In genomic region chr3:88502031-88502571, GRCm38 (mm10) we compare ENCODE assay signal across 8 mouse cellular contexts. TPM values are rescaled to one million over a fixed set of nuclear protein-coding genes. Genes with fewer than 3 reads are reported as not detected.
DNase-seq lines count a peak whose midpoint lies in the region; ATAC-seq and TF ChIP-seq lines count a peak whose summit lies in the region.

No protein-coding gene starts in this region.

- peaks cover 48% of the 10 kb centered on the region for H3K36me3 ChIP-seq in erythroblast, embryonic 14.5 days (ENCODE audit: control insufficient read depth)
- no peaks in the 10 kb centered on the region for H3K36me3 ChIP-seq in hindbrain, postnatal 0 days (ENCODE audit: insufficient read depth, low read length)
- H3K36me3 ChIP-seq in liver, embryonic 15.5 days (replicated peaks): peaks cover 29% of the 10 kb centered on the region
- H3K36me3 ChIP-seq in stomach, embryonic 15.5 days: no peaks in the 10 kb centered on the region

- peak overlapping the region; percentile 82 for H3K9ac ChIP-seq in hindbrain, postnatal 0 days (replicated peaks; ENCODE audit: low read length)
- peak overlapping the region; percentile 96 for H3K9ac ChIP-seq in liver, embryonic 15.5 days
- H3K9ac ChIP-seq in stomach, embryonic 15.5 days: peak overlapping the region; percentile 92

- peak overlapping the region; percentile 82; the same call in 1 of the 2 replicates for H3K27ac ChIP-seq in hindbrain, postnatal 0 days
- peak overlapping the region; percentile 88 for H3K27ac ChIP-seq in liver, embryonic 15.5 days (replicated peaks)
- peak overlapping the region; percentile 94 for H3K27ac ChIP-seq in stomach, embryonic 15.5 days

- no peaks in the 10 kb centered on the region for H3K27me3 ChIP-seq in erythroblast, embryonic 14.5 days (ENCODE audit: control insufficient read depth)
- no peaks in the 10 kb centered on the region for H3K27me3 ChIP-seq in hindbrain, postnatal 0 days (ENCODE audit: insufficient read depth, low read length)
- H3K27me3 ChIP-seq in liver, embryonic 15.5 days: 0 out of 2 replicates have a peak, but pooled peaks cover 5% of the 10 kb centered on the region
- no peaks in the 10 kb centered on the region for H3K27me3 ChIP-seq in stomach, embryonic 15.5 days (replicated peaks)

- 24% methylated on average over 11 of the region's 11 CpGs for WGBS in hindbrain, postnatal 0 days
- WGBS in liver, embryonic 15.5 days (ENCODE audit: insufficient replicate concordance): 28% methylated on average over 11 of the region's 11 CpGs
- 19% methylated on average over 11 of the region's 11 CpGs for WGBS in stomach, embryonic 15.5 days

- no peak for TF ChIP-seq CTCF in hindbrain, postnatal 0 days (IDR thresholded peaks at IDR 0.05; ENCODE audit: low read depth)

- H3K4me3 ChIP-seq in erythroblast, embryonic 14.5 days (replicated peaks): peak overlapping the region; percentile 83
- H3K4me3 ChIP-seq in hindbrain, postnatal 0 days (ENCODE audit: low read length): peak overlapping the region; percentile 69
- H3K4me3 ChIP-seq in liver, embryonic 15.5 days (replicated peaks): peak overlapping the region; percentile 96
- peak overlapping the region; percentile 68 for H3K4me3 ChIP-seq in stomach, embryonic 15.5 days (replicated peaks)

- no peaks in the 10 kb centered on the region for H3K9me3 ChIP-seq in erythroblast, embryonic 14.5 days (ENCODE audit: control insufficient read depth, low read length)
- H3K9me3 ChIP-seq in hindbrain, postnatal 0 days (ENCODE audit: low read length): no peaks in the 10 kb centered on the region
- no peaks in the 10 kb centered on the region for H3K9me3 ChIP-seq in liver, embryonic 15.5 days (replicated peaks)
- H3K9me3 ChIP-seq in stomach, embryonic 15.5 days: no peaks in the 10 kb centered on the region

- peaks cover 78% of the 10 kb centered on the region for H3K4me1 ChIP-seq in erythroblast, embryonic 14.5 days (ENCODE audit: control insufficient read depth)
- peaks cover 17% of the 10 kb centered on the region for H3K4me1 ChIP-seq in hindbrain, postnatal 0 days (ENCODE audit: insufficient read depth, low read length)
- H3K4me1 ChIP-seq in liver, embryonic 15.5 days (replicated peaks): peaks cover 79% of the 10 kb centered on the region
- peaks cover 45% of the 10 kb centered on the region for H3K4me1 ChIP-seq in stomach, embryonic 15.5 days

- peak overlapping the region; percentile 90 for H3K4me2 ChIP-seq in hindbrain, postnatal 0 days (ENCODE audit: low read depth, low read length)
- H3K4me2 ChIP-seq in liver, embryonic 15.5 days: peak overlapping the region; percentile 96
- peak overlapping the region; percentile 85 for H3K4me2 ChIP-seq in stomach, embryonic 15.5 days

- peak; percentile 53 to 58 for DNase-seq in spleen, postnatal 10 days (ENCODE audit: low spot score in 2 of 2)
- no peak for DNase-seq in spleen, adult 12 weeks (ENCODE audit: low spot score)
- peak; percentile 50 for DNase-seq in hindbrain, postnatal 0 days (ENCODE audit: low spot score)
- DNase-seq in spleen, adult 18-20 months: no peak
- no peak for DNase-seq in natural killer cell, adult 2 months (ENCODE audit: low spot score in 2 of 2)

- peak; percentile 6; the same call in 1 of the 2 replicates for ATAC-seq in hindbrain, postnatal 0 days
- ATAC-seq in liver, embryonic 15.5 days (ENCODE audit: insufficient read depth): no peak
- no peak for ATAC-seq in stomach, embryonic 15.5 days (ENCODE audit: insufficient read depth, low FRiP score, low read depth)

RNA-seq across cellular contexts. Expression of gene Lmna, which starts 7.7 kb away (rescaled TPM):
- polyA plus RNA-seq in erythroblast, embryonic 14.5 days (2012): 137 and 158 TPM in 2 replicates
- total RNA-seq in hindbrain, postnatal 0 days (2014; rRNA removed): 59.7 and 60.8 TPM in 2 replicates
- polyA plus RNA-seq in hindbrain, postnatal 0 days (2015; fragmentation: Nextera tagmentation; extraction: Ambion mirVana): 59.1 and 61.1 TPM in 2 replicates
- 133 and 142 TPM in 2 replicates for polyA plus RNA-seq in liver, embryonic 15.5 days (2015; fragmentation: Nextera tagmentation; extraction: Ambion mirVana)
- 179 and 214 TPM in 2 replicates for polyA plus RNA-seq in stomach, embryonic 15.5 days (2015; fragmentation: Nextera tagmentation; extraction: Ambion mirVana)

RNA-seq across cellular contexts. Expression of gene Mex3a, which starts 30.1 kb away (rescaled TPM):
- polyA plus RNA-seq in erythroblast, embryonic 14.5 days (2012): 0.01 and 0.02 TPM in 2 replicates
- total RNA-seq in hindbrain, postnatal 0 days (2014; rRNA removed): 52.3 and 54.5 TPM in 2 replicates
- polyA plus RNA-seq in hindbrain, postnatal 0 days (2015; fragmentation: Nextera tagmentation; extraction: Ambion mirVana): 13.9 and 15.3 TPM in 2 replicates
- polyA plus RNA-seq in liver, embryonic 15.5 days (2015; fragmentation: Nextera tagmentation; extraction: Ambion mirVana): 0.60 and 0.67 TPM in 2 replicates
- 11.9 and 12.1 TPM in 2 replicates for polyA plus RNA-seq in stomach, embryonic 15.5 days (2015; fragmentation: Nextera tagmentation; extraction: Ambion mirVana)

RNA-seq across cellular contexts. Expression of gene Sema4a, which starts 41.1 kb away (rescaled TPM):
- 0.11 and 0.12 TPM in 2 replicates for polyA plus RNA-seq in erythroblast, embryonic 14.5 days (2012)
- 39.4 and 45.2 TPM in 2 replicates for total RNA-seq in hindbrain, postnatal 0 days (2014; rRNA removed)
- polyA plus RNA-seq in hindbrain, postnatal 0 days (2015; fragmentation: Nextera tagmentation; extraction: Ambion mirVana): 25.4 and 26.5 TPM in 2 replicates
- 25.0 and 26.2 TPM in 2 replicates for polyA plus RNA-seq in liver, embryonic 15.5 days (2015; fragmentation: Nextera tagmentation; extraction: Ambion mirVana)
- 22.3 and 25.1 TPM in 2 replicates for polyA plus RNA-seq in stomach, embryonic 15.5 days (2015; fragmentation: Nextera tagmentation; extraction: Ambion mirVana)

RNA-seq across cellular contexts. Expression of gene Rab25, which starts 46.0 kb away (rescaled TPM):
- not detected in 2 replicates for polyA plus RNA-seq in erythroblast, embryonic 14.5 days (2012)
- total RNA-seq in hindbrain, postnatal 0 days (2014; rRNA removed): not detected in 2 replicates
- 0.44 and 1.3 TPM in 2 replicates for polyA plus RNA-seq in hindbrain, postnatal 0 days (2015; fragmentation: Nextera tagmentation; extraction: Ambion mirVana)
- 0.53 TPM in 1 of 2 replicates, not detected in the other for polyA plus RNA-seq in liver, embryonic 15.5 days (2015; fragmentation: Nextera tagmentation; extraction: Ambion mirVana)
- 86.9 and 90.6 TPM in 2 replicates for polyA plus RNA-seq in stomach, embryonic 15.5 days (2015; fragmentation: Nextera tagmentation; extraction: Ambion mirVana)

RNA-seq across cellular contexts. Expression of gene Lamtor2, which starts 50.8 kb away (rescaled TPM):
- 7.4 and 12.2 TPM in 2 replicates for polyA plus RNA-seq in erythroblast, embryonic 14.5 days (2012)
- 45.1 and 59.2 TPM in 2 replicates for total RNA-seq in hindbrain, postnatal 0 days (2014; rRNA removed)
- 189 and 198 TPM in 2 replicates for polyA plus RNA-seq in hindbrain, postnatal 0 days (2015; fragmentation: Nextera tagmentation; extraction: Ambion mirVana)
- 104 and 112 TPM in 2 replicates for polyA plus RNA-seq in liver, embryonic 15.5 days (2015; fragmentation: Nextera tagmentation; extraction: Ambion mirVana)
- polyA plus RNA-seq in stomach, embryonic 15.5 days (2015; fragmentation: Nextera tagmentation; extraction: Ambion mirVana): 193 and 198 TPM in 2 replicates

Comparison
In these comparisons a context has a peak if more than half of its experiments do, and no peak if none do; other contexts are left out.
1. DNase-seq: peak in spleen, postnatal 10 days (2 of 2) and hindbrain, postnatal 0 days (single experiment); none in spleen, adult 12 weeks (single experiment), spleen, adult 18-20 months (0 of 2) and natural killer cell, adult 2 months (0 of 2).
2. RNA of gene Sema4a, which starts 41.1 kb away (polyA plus RNA-seq): 25.4 to 26.5 TPM in hindbrain, postnatal 0 days, 25.0 to 26.2 TPM in liver, embryonic 15.5 days and 22.3 to 25.1 TPM in stomach, embryonic 15.5 days; 0.11 to 0.12 TPM in erythroblast, embryonic 14.5 days; every median in the first group is over 10 times any median in the second.
3. Peak in every context shown above with its lines, with median percentiles within 50 percentile points of each other: H3K4me3 ChIP-seq, H3K27ac ChIP-seq, H3K4me2 ChIP-seq and H3K9ac ChIP-seq.